Mouse (Mus musculus) liver, embryonic 14.5 days (tissue): ENCODE measurements at regions not wholly inside any gene's neighbourhood (a gene's known extent, or its start where the extent isn't known, plus 50 kb on each side); places are given as distances from the start of the nearest gene placed in this dataset.

Source experiments
- ATAC-seq: fragments of 200-750 bp; cut with Nextera tagmentation; 2 replicates; pipeline ENCODE4 v1.8.0; 2017; ENCODE audit warnings: moderate number of reproducible peaks, mild to moderate bottlenecking, moderate library complexity; ENCODE audit not compliant: insufficient read depth
- DNase-seq, 3 experiments: peaks; one replicate each; pipeline ENCODE4 v3.0.0-alpha.2; 2012 to 2013; ENCODE audit warnings: low read depth in 3 of 3, low spot score in 3 of 3
- H3K27ac ChIP-seq: fragments of 300-500 bp; sonication (generic); 2 replicates; pipeline ENCODE4 v1.5.1; 2014; ENCODE audit warnings: moderate library complexity, mild to moderate bottlenecking, control low read depth, inconsistent platforms
- H3K27me3 ChIP-seq: fragments of 300-500 bp; sonication (generic); 2 replicates; pipeline ENCODE4 v1.6.1; 2014; ENCODE audit warnings: mild to moderate bottlenecking, low read length, moderate library complexity; ENCODE audit not compliant: control insufficient read depth, insufficient read depth
- H3K36me3 ChIP-seq: fragments of 300-500 bp; sonication (generic); replicated peaks from 2 replicates; pipeline ENCODE4 v1.6.1; 2014; ENCODE audit warnings: low read depth; ENCODE audit not compliant: control insufficient read depth, insufficient read depth
- H3K4me1 ChIP-seq, 2 experiments: fragments of 200-500 bp in 1 of 2; fragments of 300-500 bp in 1 of 2; sonication (generic) in 1 of 2; replicated peaks; 2 replicates each; pipeline ENCODE4 v1.6.1; 2012 to 2014; ENCODE audit warnings: antibody characterized with exemption in 1 of 2, inconsistent platforms in 1 of 2, low read length in 1 of 2; ENCODE audit not compliant: control insufficient read depth in 2 of 2, insufficient read depth in 2 of 2
- H3K4me2 ChIP-seq: fragments of 300-500 bp; sonication (generic); 2 replicates; pipeline ENCODE4 v1.6.1; 2014; ENCODE audit warnings: low read depth, mild to moderate bottlenecking, control low read depth, moderate library complexity
- H3K4me3 ChIP-seq, 2 experiments: fragments of 200-500 bp in 1 of 2; fragments of 300-500 bp in 1 of 2; sonication (generic) in 1 of 2; 2 replicates each; pipeline ENCODE4 v1.5.1; 2012 to 2014; ENCODE audit warnings: low read depth in 2 of 2, low read length in 2 of 2, mild to moderate bottlenecking in 2 of 2, control low read depth in 1 of 2, inconsistent platforms in 1 of 2, moderate library complexity in 1 of 2; ENCODE audit not compliant: insufficient read depth in 1 of 2
- H3K9ac ChIP-seq: fragments of 300-500 bp; sonication (generic); replicated peaks from 2 replicates; pipeline ENCODE4 v1.6.1; 2014; ENCODE audit warnings: mild to moderate bottlenecking, control low read depth, moderate library complexity
- H3K9me3 ChIP-seq: fragments of 300-500 bp; sonication (generic); 2 replicates; pipeline ENCODE4 v1.6.1; 2016; ENCODE audit warnings: low read length, mixed read lengths; ENCODE audit not compliant: control insufficient read depth
- CTCF ChIP-seq: IDR thresholded peaks from 2 replicates; pipeline ENCODE4 v1.5.1; 2016; ENCODE audit warnings: antibody characterized with exemption, low read depth, control low read depth
- EP300 ChIP-seq: IDR thresholded peaks from 2 replicates; pipeline ENCODE4 v1.6.1; 2016; ENCODE audit warnings: antibody characterized with exemption, low read depth
- WGBS: fragments of 180-500 bp; shearing (Covaris S2); extraction: QIAGEN DNeasy Blood & Tissue Kit; methylation state at CpG from one replicate; pipeline ENCODE4 v1.1.7; 2014; ENCODE audit not compliant: insufficient replicate concordance; 5-methylcytosine and 5-hydroxymethylcytosine counted together

GRCm38 (mm10) chr19:15093534-15093933, 495.7 kb upstream of the Tle4 start:
- WGBS: 35% methylated on average over 3 of the region's 3 CpGs
- no peak overlapping the region for H3K9ac ChIP-seq
- ATAC-seq (no peak), DNase-seq (no peak)
- no peaks in the 10 kb centered on the region for H3K27me3 ChIP-seq
- no peaks in the 10 kb centered on the region for H3K4me1 ChIP-seq
- no peak overlapping the region for H3K4me3 ChIP-seq
- no peaks in the 10 kb centered on the region for H3K36me3 ChIP-seq
- no peak overlapping the region for H3K27ac ChIP-seq
- no peaks in the 10 kb centered on the region for H3K9me3 ChIP-seq
- H3K4me2 ChIP-seq: no peak overlapping the region
- TF ChIP-seq EP300: no peak
- no peak for TF ChIP-seq CTCF

- no peak overlapping the region for H3K4me2 ChIP-seq
- ATAC-seq (no peak), DNase-seq (no peak)
- no peaks in the 10 kb centered on the region for H3K4me1 ChIP-seq
- no peaks in the 10 kb centered on the region for H3K9me3 ChIP-seq
- H3K9ac ChIP-seq: no peak overlapping the region
- H3K4me3 ChIP-seq: no peak overlapping the region
- TF ChIP-seq CTCF (no peak), EP300 (no peak)
- H3K27ac ChIP-seq: no peak overlapping the region
- 61% methylated on average over 4 of the region's 4 CpGs for WGBS
- no peaks in the 10 kb centered on the region for H3K36me3 ChIP-seq
- no peaks in the 10 kb centered on the region for H3K27me3 ChIP-seq
Observed at GRCm38 (mm10) chr19:15080638-15081037, 482.8 kb upstream of the Tle4 start.

GRCm38 (mm10) chr19:15057801-15058200, 459.9 kb upstream of the Tle4 start:
- H3K36me3 ChIP-seq: no peaks in the 10 kb centered on the region
- H3K27ac ChIP-seq: no peak overlapping the region
- TF ChIP-seq CTCF (no peak), EP300 (no peak)
- H3K27me3 ChIP-seq: no peaks in the 10 kb centered on the region
- no peak overlapping the region for H3K4me2 ChIP-seq
- H3K9me3 ChIP-seq: no peaks in the 10 kb centered on the region
- no peak for ATAC-seq
- WGBS: 48% methylated on average over 3 of the region's 3 CpGs
- no peak overlapping the region for H3K4me3 ChIP-seq
- no peak for DNase-seq
- H3K9ac ChIP-seq: no peak overlapping the region
- H3K4me1 ChIP-seq: no peaks in the 10 kb centered on the region

GRCm38 (mm10) chr19:15053582-15054141, 455.8 kb upstream of the Tle4 start:
- ATAC-seq (no peak), DNase-seq (no peak)
- H3K36me3 ChIP-seq: no peaks in the 10 kb centered on the region
- no peak overlapping the region for H3K4me2 ChIP-seq
- H3K27me3 ChIP-seq: no peaks in the 10 kb centered on the region
- 61% methylated on average over 3 of the region's 3 CpGs for WGBS
- H3K4me1 ChIP-seq: no peaks in the 10 kb centered on the region
- H3K9ac ChIP-seq: no peak overlapping the region
- no peak overlapping the region for H3K4me3 ChIP-seq
- H3K9me3 ChIP-seq: no peaks in the 10 kb centered on the region
- no peak for TF ChIP-seq CTCF
- no peak for TF ChIP-seq EP300
- H3K27ac ChIP-seq: no peak overlapping the region

GRCm38 (mm10) chr19:15052642-15053239, 454.9 kb upstream of the Tle4 start:
- no peaks in the 10 kb centered on the region for H3K4me1 ChIP-seq
- 73% methylated on average over 10 of the region's 10 CpGs for WGBS
- no peak overlapping the region for H3K4me2 ChIP-seq
- no peak overlapping the region for H3K4me3 ChIP-seq
- H3K27me3 ChIP-seq: no peaks in the 10 kb centered on the region
- no peak overlapping the region for H3K9ac ChIP-seq
- no peaks in the 10 kb centered on the region for H3K9me3 ChIP-seq
- ATAC-seq: no peak
- no peaks in the 10 kb centered on the region for H3K36me3 ChIP-seq
- TF ChIP-seq EP300: no peak
- TF ChIP-seq CTCF: no peak
- no peak for DNase-seq
- no peak overlapping the region for H3K27ac ChIP-seq
